Mouse (Mus musculus): ENCODE results near the gene Tysnd1. TPM values are rescaled to one million over a fixed set of nuclear protein-coding genes. Genes with fewer than 3 reads are reported as not detected.

The Tysnd1 gene
- polyA plus RNA-seq, 1 experiment from 2014 or later, result 22.8 TPM

DNA sequence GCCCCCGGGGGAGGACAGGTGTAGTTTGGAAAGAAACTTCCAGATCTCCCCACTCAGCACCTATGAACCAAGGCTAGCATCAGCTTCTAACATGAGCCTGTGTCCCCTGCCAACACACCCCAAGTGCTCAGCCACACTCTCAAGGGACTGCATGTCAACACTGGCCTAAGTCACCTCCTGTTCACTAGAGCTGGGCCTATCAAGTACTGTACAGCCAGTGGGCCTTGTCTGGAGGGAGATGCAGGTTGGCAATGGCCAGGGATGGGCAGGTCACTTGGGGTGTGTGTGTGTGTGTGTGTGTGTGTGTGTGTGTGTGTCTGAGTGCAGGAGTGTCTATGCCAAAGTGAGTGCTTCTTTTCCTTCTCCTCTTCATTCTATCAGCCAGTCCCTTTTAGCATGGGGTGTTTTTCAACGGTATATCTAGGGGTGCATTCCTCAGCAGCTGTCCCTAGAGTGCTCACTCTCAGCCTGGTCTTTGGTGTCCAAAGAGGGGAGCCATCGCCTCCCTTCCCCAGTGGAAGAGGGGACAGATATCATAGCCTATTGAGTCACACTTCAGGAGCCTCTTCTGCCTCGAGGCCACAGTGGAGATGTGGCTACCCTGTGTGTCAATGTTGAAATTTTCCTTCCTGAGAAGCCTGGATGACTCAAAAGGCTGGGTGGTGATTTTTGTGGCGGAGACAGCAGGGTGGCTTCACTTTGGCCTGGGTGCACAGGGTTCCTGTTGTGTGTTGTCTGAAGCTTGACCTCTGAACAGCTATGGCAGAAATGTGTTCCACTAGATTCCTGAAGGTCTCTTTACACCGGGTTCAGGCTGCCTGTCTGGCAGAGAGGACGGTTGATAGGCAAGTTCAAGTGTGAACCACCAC, 20.9 kb downstream of the Tysnd1 start:
- Histone ChIP-seq H3K9ac (replicated peaks) (peak overlapping the region; percentile 59; the same call in 1 of the 2 replicates), H3K27ac (ENCODE audit: low read depth) (peak overlapping the region; percentile 35; the same call in 1 of the 2 replicates)
- no peak for DNase-seq

DNA sequence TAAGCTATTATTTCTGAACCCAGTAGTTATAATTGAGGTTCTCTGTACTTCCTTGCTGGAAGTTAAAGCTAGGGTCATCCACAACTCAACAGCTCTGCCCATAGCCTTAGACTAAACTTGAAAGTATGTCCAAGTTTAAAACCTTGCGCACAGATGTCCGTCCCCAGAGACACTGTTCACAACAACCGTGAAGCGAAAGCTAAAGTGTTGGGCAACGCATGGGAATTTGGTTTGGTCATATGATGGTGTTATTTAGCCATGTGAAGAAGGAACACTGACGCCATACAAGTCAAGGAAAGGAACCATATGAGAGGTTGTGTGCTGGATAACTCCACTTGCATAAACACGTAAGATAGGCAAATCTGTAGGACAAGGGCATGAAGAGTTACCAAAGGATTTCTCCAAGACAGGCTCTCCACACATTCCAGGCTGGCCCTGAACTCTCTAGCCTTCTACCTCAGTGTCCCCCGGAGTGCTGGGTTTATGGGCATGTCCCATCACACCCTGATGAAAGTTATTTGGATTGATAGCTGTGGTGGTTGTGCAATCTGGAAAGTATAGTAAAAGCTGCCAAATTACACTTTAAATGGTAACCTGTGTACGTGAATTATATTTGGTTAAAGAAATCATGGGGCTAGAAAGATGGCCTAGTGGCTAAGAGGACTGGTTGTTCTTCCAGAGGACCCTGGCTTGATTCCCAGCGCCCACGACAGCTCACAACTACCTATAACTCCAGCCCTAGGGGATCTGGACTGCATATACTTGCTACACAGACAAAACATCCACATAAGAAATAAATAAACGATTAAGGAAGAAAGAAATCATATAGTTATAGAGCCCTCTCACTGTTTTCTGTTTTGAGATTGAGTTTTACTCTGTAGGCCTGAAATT, 22.3 kb downstream of the Tysnd1 start:
- Histone ChIP-seq H3K4me2 (ENCODE audit: low read depth, low read length) (no peak overlapping the region), H3K9me3 (ENCODE audit: low read length) (no peaks in the 10 kb centered on the region), H3K4me1 (ENCODE audit: insufficient read depth) (peaks cover 23% of the 10 kb centered on the region), H3K4me3 (ENCODE audit: low read depth, low read length) (no peak overlapping the region), H3K9ac (replicated peaks) (no peak overlapping the region), H3K36me3 (replicated peaks; ENCODE audit: insufficient read depth, low read length) (no peaks in the 10 kb centered on the region), H3K27me3 (ENCODE audit: insufficient read depth, low read length) (no peaks in the 10 kb centered on the region), H3K27ac (ENCODE audit: low read depth) (no peak overlapping the region)
- 81% methylated on average over 12 of the region's 12 CpGs for WGBS (ENCODE audit: insufficient replicate concordance)
- TF ChIP-seq CTCF (IDR thresholded peaks at IDR 0.05; ENCODE audit: low read depth), result no peak
- no peak for TF ChIP-seq EP300 (IDR thresholded peaks at IDR 0.05; ENCODE audit: low read depth)
- DNase-seq (no peak), ATAC-seq (no peak)

More for the DNA sequence above, 20.9 kb downstream of the Tysnd1 start:
- H3K4me1 ChIP-seq (ENCODE audit: insufficient read depth), result peaks cover 23% of the 10 kb centered on the region
- TF ChIP-seq CTCF (IDR thresholded peaks at IDR 0.05; ENCODE audit: low read depth) (no peak), EP300 (IDR thresholded peaks at IDR 0.05; ENCODE audit: low read depth) (no peak)
- WGBS (ENCODE audit: insufficient replicate concordance), result 64% methylated on average over 7 of the region's 7 CpGs
- H3K4me3 ChIP-seq (ENCODE audit: low read depth, low read length), result peak overlapping the region; percentile 59
- H3K9me3 ChIP-seq (ENCODE audit: low read length), result no peaks in the 10 kb centered on the region
- H3K4me2 ChIP-seq (ENCODE audit: low read depth, low read length), result peak overlapping the region; percentile 84
- H3K36me3 ChIP-seq (replicated peaks; ENCODE audit: insufficient read depth, low read length), result no peaks in the 10 kb centered on the region
- H3K27me3 ChIP-seq (ENCODE audit: insufficient read depth, low read length), result no peaks in the 10 kb centered on the region
- ATAC-seq, result peak; percentile 13; the same call in 1 of the 2 replicates

DNA sequence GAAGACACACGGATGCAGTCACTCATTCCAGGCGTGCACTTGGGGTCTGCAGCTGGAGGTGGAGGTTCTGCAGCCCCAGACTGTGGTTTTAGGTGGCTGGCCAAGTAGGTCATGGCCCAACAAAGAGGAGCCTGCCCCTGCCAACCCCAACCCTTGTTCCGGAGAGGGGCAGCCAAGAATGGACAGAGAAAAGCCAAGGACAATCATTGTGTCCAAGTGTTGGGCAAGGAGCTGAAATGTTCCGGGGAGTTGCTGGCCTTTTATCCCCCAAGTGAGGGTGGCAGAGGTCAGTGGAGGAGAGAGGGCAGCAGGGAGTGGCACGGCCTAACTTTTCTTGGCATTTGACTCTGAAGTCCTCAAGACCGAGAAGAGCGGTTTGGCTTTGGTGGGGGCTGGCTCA, 25.0 kb downstream of the Tysnd1 start:
- WGBS (ENCODE audit: insufficient replicate concordance), result 71% methylated on average over 7 of the region's 7 CpGs
- H3K9me3 ChIP-seq (ENCODE audit: low read length), result no peaks in the 10 kb centered on the region
- ATAC-seq, result no peak
- H3K9ac ChIP-seq (replicated peaks), result no peak overlapping the region
- DNase-seq, result no peak
- H3K4me2 ChIP-seq (ENCODE audit: low read depth, low read length), result no peak overlapping the region
- peaks cover 14% of the 10 kb centered on the region; the same call in 1 of the 2 replicates for H3K4me1 ChIP-seq (ENCODE audit: insufficient read depth)
- H3K36me3 ChIP-seq (replicated peaks; ENCODE audit: insufficient read depth, low read length), result no peaks in the 10 kb centered on the region
- H3K27me3 ChIP-seq (ENCODE audit: insufficient read depth, low read length), result no peaks in the 10 kb centered on the region
- TF ChIP-seq EP300 (IDR thresholded peaks at IDR 0.05; ENCODE audit: low read depth) (no peak), CTCF (IDR thresholded peaks at IDR 0.05; ENCODE audit: low read depth) (no peak)
- H3K4me3 ChIP-seq (ENCODE audit: low read depth, low read length), result no peak overlapping the region
- H3K27ac ChIP-seq (ENCODE audit: low read depth), result no peak overlapping the region

DNA sequence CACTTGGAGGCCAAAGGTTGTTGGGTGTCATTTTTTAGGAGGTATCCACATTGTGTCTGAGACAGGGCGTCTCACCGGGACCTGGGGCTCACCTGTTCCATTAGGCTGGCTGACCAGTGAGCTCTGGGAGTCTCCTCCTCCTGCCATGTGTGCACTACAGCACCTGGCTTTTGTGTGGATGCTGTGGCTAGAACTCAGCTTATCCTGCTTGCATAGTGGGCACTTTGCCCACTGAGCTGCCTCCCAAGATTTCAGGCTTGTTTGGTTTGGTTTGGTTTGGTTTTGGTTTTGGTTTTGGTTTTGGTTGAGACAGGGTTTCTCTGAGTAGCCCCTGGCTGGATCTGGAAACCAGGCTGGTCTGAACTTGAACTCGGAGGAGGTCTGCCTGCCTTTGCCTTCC, 26.9 kb downstream of the Tysnd1 start:
- Histone ChIP-seq H3K36me3 (replicated peaks; ENCODE audit: insufficient read depth, low read length) (no peaks in the 10 kb centered on the region), H3K27ac (ENCODE audit: low read depth) (no peak overlapping the region), H3K9me3 (ENCODE audit: low read length) (no peaks in the 10 kb centered on the region), H3K4me2 (ENCODE audit: low read depth, low read length) (no peak overlapping the region), H3K27me3 (ENCODE audit: insufficient read depth, low read length) (no peaks in the 10 kb centered on the region), H3K4me1 (ENCODE audit: insufficient read depth) (no peaks in the 10 kb centered on the region), H3K9ac (replicated peaks) (no peak overlapping the region), H3K4me3 (ENCODE audit: low read depth, low read length) (no peak overlapping the region)
- WGBS (ENCODE audit: insufficient replicate concordance), result 73% methylated on average over 3 of the region's 3 CpGs
- ATAC-seq, result no peak
- TF ChIP-seq CTCF (IDR thresholded peaks at IDR 0.05; ENCODE audit: low read depth) (no peak), EP300 (IDR thresholded peaks at IDR 0.05; ENCODE audit: low read depth) (no peak)
- no peak for DNase-seq

DNA sequence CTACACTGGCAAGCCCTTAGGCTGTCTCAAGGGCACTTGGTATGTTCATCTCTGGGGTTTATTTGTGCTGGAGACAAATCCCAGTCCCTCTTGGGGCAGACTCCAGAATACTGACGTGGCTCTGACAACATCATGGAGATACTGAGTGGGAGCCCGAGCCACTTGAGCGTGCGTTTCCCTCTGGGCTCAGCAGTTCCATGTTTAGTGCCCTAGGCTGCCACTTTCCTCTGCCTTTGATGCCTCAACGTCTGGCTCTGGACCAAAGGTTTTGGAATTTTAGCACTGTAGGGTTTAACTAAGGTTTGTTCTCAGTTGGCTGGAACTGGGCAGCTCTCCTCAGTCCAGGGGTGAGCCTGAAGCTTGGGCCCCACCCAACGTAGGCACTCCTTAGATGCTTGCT, 28.0 kb downstream of the Tysnd1 start:
- Histone ChIP-seq H3K27ac (ENCODE audit: low read depth) (no peak overlapping the region), H3K27me3 (ENCODE audit: insufficient read depth, low read length) (no peaks in the 10 kb centered on the region), H3K36me3 (replicated peaks; ENCODE audit: insufficient read depth, low read length) (no peaks in the 10 kb centered on the region), H3K9me3 (ENCODE audit: low read length) (no peaks in the 10 kb centered on the region), H3K4me2 (ENCODE audit: low read depth, low read length) (no peak overlapping the region), H3K4me1 (ENCODE audit: insufficient read depth) (no peaks in the 10 kb centered on the region), H3K4me3 (ENCODE audit: low read depth, low read length) (no peak overlapping the region), H3K9ac (replicated peaks) (no peak overlapping the region)
- ATAC-seq (no peak), DNase-seq (no peak)
- no peak for TF ChIP-seq CTCF (IDR thresholded peaks at IDR 0.05; ENCODE audit: low read depth)
- no peak for TF ChIP-seq EP300 (IDR thresholded peaks at IDR 0.05; ENCODE audit: low read depth)
- WGBS (ENCODE audit: insufficient replicate concordance), result 76% methylated on average over 6 of the region's 6 CpGs

DNA sequence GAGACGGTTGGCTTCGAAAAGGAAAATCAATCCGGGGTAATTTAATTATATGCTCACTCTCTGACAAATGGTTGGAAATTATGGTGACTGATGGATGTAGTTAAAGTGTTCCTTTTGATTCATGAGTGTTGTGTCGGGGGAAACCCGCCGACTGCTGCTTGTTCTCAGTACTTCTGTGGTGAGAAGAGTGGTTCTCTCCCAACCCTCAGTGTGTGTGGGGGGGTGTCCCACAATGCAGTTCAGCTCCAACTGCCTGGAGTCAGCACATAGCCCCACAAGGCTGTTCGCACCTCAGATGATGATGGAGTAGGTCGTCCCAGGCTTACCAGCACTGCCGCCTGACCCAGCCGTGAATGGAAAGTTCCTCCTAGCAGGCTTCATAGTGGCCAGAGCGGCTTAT, 33.9 kb downstream of the Tysnd1 start:
- Histone ChIP-seq H3K4me2 (ENCODE audit: low read depth, low read length) (no peak overlapping the region), H3K36me3 (replicated peaks; ENCODE audit: insufficient read depth, low read length) (0 out of 2 replicates have a peak, but pooled peaks cover 2% of the 10 kb centered on the region), H3K4me3 (ENCODE audit: low read depth, low read length) (no peak overlapping the region), H3K9me3 (ENCODE audit: low read length) (no peaks in the 10 kb centered on the region), H3K4me1 (ENCODE audit: insufficient read depth) (no peaks in the 10 kb centered on the region), H3K27me3 (ENCODE audit: insufficient read depth, low read length) (no peaks in the 10 kb centered on the region), H3K9ac (replicated peaks) (no peak overlapping the region), H3K27ac (ENCODE audit: low read depth) (no peak overlapping the region)
- DNase-seq (no peak), ATAC-seq (no peak)
- TF ChIP-seq CTCF (IDR thresholded peaks at IDR 0.05; ENCODE audit: low read depth), result no peak
- no peak for TF ChIP-seq EP300 (IDR thresholded peaks at IDR 0.05; ENCODE audit: low read depth)
- 77% methylated on average over 11 of the region's 11 CpGs for WGBS (ENCODE audit: insufficient replicate concordance)

Data from liver, postnatal 0 days (tissue).